Mouse (Mus musculus): ENCODE data around the gene Mgat5.

DNA sequence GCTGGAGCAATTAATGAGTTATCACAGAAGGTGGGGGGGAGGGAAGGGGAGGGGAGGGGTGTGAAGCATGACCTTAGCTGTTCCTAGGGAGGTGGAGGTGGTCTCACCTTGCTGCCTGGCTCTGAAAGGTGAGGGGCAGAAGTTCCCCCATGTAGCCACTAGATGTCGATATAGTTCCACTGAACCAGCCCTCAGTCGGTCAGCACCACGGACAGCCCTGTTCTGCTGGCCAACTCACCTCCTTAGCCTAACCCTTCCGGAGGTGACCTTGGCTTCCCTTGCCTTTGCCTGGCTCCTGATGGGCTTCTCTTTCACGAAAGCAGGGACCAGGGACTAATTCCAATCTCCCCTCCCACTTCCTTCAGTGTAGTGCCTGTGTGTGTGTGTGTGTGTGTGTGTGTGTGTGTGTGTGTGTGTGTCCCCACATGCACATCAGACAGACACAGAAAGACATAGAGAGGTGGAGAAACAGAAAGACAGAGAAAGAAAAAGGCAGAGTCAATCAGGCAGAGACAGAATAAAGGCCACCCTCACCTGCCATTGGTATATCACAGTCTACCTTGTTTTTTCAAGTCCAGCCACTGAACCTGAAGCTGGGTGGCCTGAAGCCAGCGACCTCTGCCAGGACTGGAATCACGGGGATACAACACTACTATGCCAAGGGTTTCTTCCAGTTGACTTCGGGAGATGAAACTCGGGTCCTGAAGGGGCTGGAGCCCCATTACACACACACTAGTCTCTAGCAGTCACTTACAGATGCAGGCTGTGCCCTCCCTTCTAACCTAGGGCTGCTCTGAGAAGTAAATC, 292.1 kb downstream of the Mgat5 start:
- TF ChIP-seq CTCF (IDR thresholded peaks at IDR 0.05; ENCODE audit: borderline replicate concordance, extremely low read depth, insufficient read depth, insufficient read length) (peak; percentile 100), POLR2A (IDR thresholded peaks at IDR 0.05; ENCODE audit: borderline replicate concordance, extremely low read depth, insufficient read depth, insufficient read length, poor library complexity, severe bottlenecking) (no peak)
